Mouse (Mus musculus) heart, embryonic 14.5 days (tissue): ENCODE data around the gene Tnni2. TPM values are rescaled to one million over a fixed set of nuclear protein-coding genes. Genes with fewer than 3 reads are reported as not detected.

Source experiments
- ATAC-seq: fragments of 200-750 bp; cut with Nextera tagmentation; 2 replicates; pipeline ENCODE4 v1.8.0; 2017; ENCODE audit warnings: low read depth, moderate TSS enrichment; ENCODE audit not compliant: insufficient number of reproducible peaks, insufficient read depth, low FRiP score
- H3K27ac ChIP-seq, 2 experiments: fragments of 200-500 bp in 1 of 2; fragments of 300-500 bp in 1 of 2; sonication (generic) in 1 of 2; replicated peaks in 1 of 2; 2 replicates each; pipeline ENCODE4 v1.5.1; 2012 to 2014; ENCODE audit warnings: low read depth in 2 of 2, low read length in 2 of 2, control low read depth in 1 of 2, mild to moderate bottlenecking in 1 of 2, mixed read lengths in 1 of 2; ENCODE audit not compliant: control insufficient read depth in 1 of 2, insufficient read depth in 1 of 2
- H3K27me3 ChIP-seq: fragments of 300-500 bp; sonication (generic); 2 replicates; pipeline ENCODE4 v1.6.1; 2014; ENCODE audit warnings: mild to moderate bottlenecking, low read length, control low read depth; ENCODE audit not compliant: control insufficient read depth, insufficient read depth
- H3K36me3 ChIP-seq: fragments of 300-500 bp; sonication (generic); 2 replicates; pipeline ENCODE4 v1.6.1; 2014; ENCODE audit warnings: mild to moderate bottlenecking, control low read depth, low read length, mixed read lengths; ENCODE audit not compliant: control insufficient read depth, insufficient read depth
- H3K4me1 ChIP-seq, 2 experiments: fragments of 200-500 bp in 1 of 2; fragments of 300-500 bp in 1 of 2; sonication (generic) in 1 of 2; 2 replicates each; pipeline ENCODE4 v1.6.1; 2012 to 2014; ENCODE audit warnings: low read length in 2 of 2, control low read depth in 1 of 2, mixed read lengths in 1 of 2; ENCODE audit not compliant: control insufficient read depth in 2 of 2, insufficient read depth in 2 of 2
- H3K4me2 ChIP-seq: fragments of 300-500 bp; sonication (generic); 2 replicates; pipeline ENCODE4 v1.6.1; 2014; ENCODE audit warnings: mild to moderate bottlenecking, low read length
- H3K4me3 ChIP-seq, 2 experiments: fragments of 200-500 bp in 1 of 2; fragments of 300-500 bp in 1 of 2; sonication (generic) in 1 of 2; 2 replicates each; pipeline ENCODE4 v1.5.1; 2012 to 2014; ENCODE audit warnings: low read length in 2 of 2, mild to moderate bottlenecking in 2 of 2, control low read depth in 1 of 2, low read depth in 1 of 2, moderate library complexity in 1 of 2; ENCODE audit not compliant: control insufficient read depth in 1 of 2, insufficient read depth in 1 of 2
- H3K9ac ChIP-seq: fragments of 300-500 bp; sonication (generic); 2 replicates; pipeline ENCODE4 v1.6.1; 2014; ENCODE audit warnings: mild to moderate bottlenecking, low read length
- H3K9me3 ChIP-seq: fragments of 300-500 bp; sonication (generic); 2 replicates; pipeline ENCODE4 v1.6.1; 2016; ENCODE audit warnings: low read length, control low read depth; ENCODE audit not compliant: control insufficient read depth
- WGBS: fragments of 180-500 bp; shearing (Covaris S2); extraction: QIAGEN DNeasy Blood & Tissue Kit; methylation state at CpG from one replicate; pipeline ENCODE4 v1.1.7; 2014; 5-methylcytosine and 5-hydroxymethylcytosine counted together
- polyA plus RNA-seq: library from polyadenylated mRNA; unstranded; fragments of >200 nt; fragmentation: Nextera tagmentation; extraction: Ambion mirVana; gene quantifications from 2 replicates; pipeline ENCODE4 v1.2.1, GENCODE M21; 2014

The Tnni2 gene
- polyA plus RNA-seq, 1 experiment from 2014 or later: 31.7 TPM

DNA sequence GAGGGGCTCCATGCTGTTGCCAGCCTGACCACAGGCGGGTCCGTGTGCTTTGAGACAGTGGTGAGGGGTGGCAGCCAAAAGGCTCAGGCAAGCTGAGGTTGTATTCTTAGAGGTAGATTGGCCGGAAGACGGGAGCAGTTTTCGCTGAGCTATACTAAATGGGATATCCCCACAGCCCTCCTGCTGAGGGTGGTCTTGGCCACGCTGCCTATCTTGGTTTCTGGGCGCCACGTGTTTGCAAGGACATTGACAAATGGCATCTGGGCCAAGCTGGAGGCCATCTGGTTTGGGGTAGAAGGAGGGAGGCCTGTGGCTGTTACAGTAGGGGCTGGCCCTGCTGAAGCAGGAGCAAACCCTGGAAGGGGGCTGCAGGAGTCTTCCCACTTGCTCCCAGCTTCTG lies 51.9 kb downstream of the Tnni2 start:
- ATAC-seq: no peak
- H3K4me2 ChIP-seq: no peak overlapping the region
- H3K4me1 ChIP-seq: peaks cover 8 to 10% of the 10 kb centered on the region in 2 experiments
- no peaks in the 10 kb centered on the region for H3K27me3 ChIP-seq
- peaks cover 46% of the 10 kb centered on the region for H3K36me3 ChIP-seq
- H3K9me3 ChIP-seq: no peaks in the 10 kb centered on the region
- 86% methylated on average over 8 of the region's 8 CpGs for WGBS
- H3K9ac ChIP-seq: no peak overlapping the region
- no peak overlapping the region for H3K4me3 ChIP-seq
- H3K27ac ChIP-seq: no peak overlapping the region

Other genes starting within 250 kb of the Tnni2 start
- gene Krtap5-3, start 240.4 kb upstream of the Tnni2 start, polyA plus RNA-seq: not detected in 2 replicates
- gene Gm7579, start 229.9 kb upstream of the Tnni2 start, polyA plus RNA-seq: not detected in 2 replicates
- gene Krtap5-5, start 211.8 kb upstream of the Tnni2 start, polyA plus RNA-seq: not detected in 2 replicates
- not detected in 2 replicates for gene Gm40460, start 200.7 kb upstream of the Tnni2 start, polyA plus RNA-seq
- gene Gm2431, start 183.5 kb upstream of the Tnni2 start, polyA plus RNA-seq: not detected in 2 replicates
- gene Gm4559, start 167.4 kb upstream of the Tnni2 start, polyA plus RNA-seq: not detected in 2 replicates
- gene Krtap5-1, start 144.7 kb upstream of the Tnni2 start, polyA plus RNA-seq: not detected in 2 replicates
- 0.19 TPM in 1 of 2 replicates, not detected in the other for gene Krtap5-4, start 138.3 kb upstream of the Tnni2 start, polyA plus RNA-seq
- gene Ifitm10, start 68.1 kb upstream of the Tnni2 start, polyA plus RNA-seq: 4.2 and 7.5 TPM in 2 replicates
- not detected in 2 replicates for gene Gm49369, start 59.1 kb upstream of the Tnni2 start, polyA plus RNA-seq
- gene Ctsd, start 53.8 kb upstream of the Tnni2 start, polyA plus RNA-seq: 516 and 537 TPM in 2 replicates
- not detected in 2 replicates for gene Syt8, start 7.0 kb upstream of the Tnni2 start, polyA plus RNA-seq
- gene Lsp1, start 19.0 kb downstream of the Tnni2 start, polyA plus RNA-seq: 48.6 and 49.3 TPM in 2 replicates
- gene Tnnt3, start 57.0 kb downstream of the Tnni2 start, polyA plus RNA-seq: 3.9 and 5.8 TPM in 2 replicates
- 23.5 and 23.8 TPM in 2 replicates for gene Mrpl23, start 90.9 kb downstream of the Tnni2 start, polyA plus RNA-seq
- 1,590 and 1,642 TPM in 2 replicates for gene Igf2, start 225.0 kb downstream of the Tnni2 start, polyA plus RNA-seq
- gene Gm49394, start 228.1 kb downstream of the Tnni2 start, polyA plus RNA-seq: 0.04 TPM in 1 of 2 replicates, not detected in the other